8 mouse cellular contexts compared by ENCODE assay signal in the genomic region with DNA sequence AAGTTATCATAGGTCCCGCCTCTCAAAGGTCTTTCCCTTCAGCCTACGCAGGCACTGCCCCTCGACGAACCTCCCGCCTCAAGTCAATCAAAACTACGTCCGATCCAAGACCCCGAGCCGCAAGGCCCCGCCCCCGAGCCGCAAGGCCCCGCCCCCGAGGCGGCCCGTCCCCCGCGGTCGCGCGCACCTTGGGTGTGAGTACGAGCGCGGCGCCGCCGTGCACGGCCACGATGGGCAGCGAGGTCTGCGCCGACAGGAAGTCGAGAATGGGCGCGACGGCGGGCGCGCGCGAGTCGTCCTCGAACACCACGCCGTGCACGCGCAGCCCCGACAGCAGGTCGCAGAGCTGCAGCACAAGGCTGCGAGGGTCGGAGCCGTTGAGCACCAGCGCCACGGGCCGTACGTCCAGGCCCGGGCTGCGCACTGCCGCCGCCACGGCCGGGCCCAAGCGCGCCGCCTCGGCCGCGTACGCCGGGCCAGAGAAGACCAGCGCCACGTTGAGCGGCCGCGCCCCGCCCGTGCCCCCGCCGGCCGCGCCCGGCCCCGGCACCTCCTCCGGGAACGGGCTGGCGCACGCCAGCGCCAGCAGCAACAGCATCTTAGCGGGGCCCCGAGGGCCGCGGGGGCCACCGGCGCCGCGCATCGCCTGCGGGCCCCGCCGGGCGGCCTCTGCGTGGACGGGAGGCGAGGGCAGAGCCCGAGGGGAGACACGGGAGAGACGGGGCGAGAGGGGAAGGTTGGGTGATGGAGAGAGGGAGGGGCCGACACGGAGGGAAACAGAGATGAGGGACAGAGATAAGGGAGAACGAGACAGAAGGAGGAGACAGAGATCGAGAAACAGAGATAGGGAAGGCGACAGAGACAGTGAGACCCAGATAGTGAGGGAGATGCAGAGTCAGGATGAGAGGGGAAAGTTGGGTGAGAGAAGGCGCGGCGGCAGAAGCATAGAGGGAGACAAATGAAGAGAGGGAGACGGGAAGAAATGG. TPM values are rescaled to one million over a fixed set of nuclear protein-coding genes. Genes with fewer than 3 reads are reported as not detected.
DNase-seq lines count a peak whose midpoint lies in the region; ATAC-seq and TF ChIP-seq lines count a peak whose summit lies in the region.

No protein-coding gene starts in this region.

- 2% methylated on average over 116 of the region's 117 CpGs for WGBS in hindbrain, embryonic 12.5 days
- under 1% methylated on average over 82 of the region's 117 CpGs for WGBS in lung, postnatal 0 days

- TF ChIP-seq EP300 in lung, postnatal 0 days (IDR thresholded peaks at IDR 0.05), result no peak

- no peaks in the 10 kb centered on the region for H3K9me3 ChIP-seq in hindbrain, embryonic 12.5 days (replicated peaks)
- H3K9me3 ChIP-seq in lung, postnatal 0 days (ENCODE audit: low read length), result no peaks in the 10 kb centered on the region

- peak; percentile 47 for ATAC-seq in hindbrain, embryonic 12.5 days (ENCODE audit: low FRiP score)
- ATAC-seq in lung, postnatal 0 days, result peak; percentile 93

- peaks cover 48% of the 10 kb centered on the region for H3K4me1 ChIP-seq in hindbrain, embryonic 12.5 days
- H3K4me1 ChIP-seq in lung, postnatal 0 days (ENCODE audit: insufficient read depth, low read depth, low read length), result peaks cover 5% of the 10 kb centered on the region

- H3K9ac ChIP-seq in hindbrain, embryonic 12.5 days, result peak overlapping the region; percentile 79
- H3K9ac ChIP-seq in lung, postnatal 0 days (replicated peaks; ENCODE audit: low read depth), result peak overlapping the region; percentile 44

- peaks cover 55% of the 10 kb centered on the region for H3K27me3 ChIP-seq in hindbrain, embryonic 12.5 days
- H3K27me3 ChIP-seq in lung, postnatal 0 days (replicated peaks; ENCODE audit: insufficient read depth, low read length), result peaks cover 26% of the 10 kb centered on the region; the same call in 1 of the 2 replicates

- H3K4me3 ChIP-seq in hindbrain, embryonic 12.5 days, result peak overlapping the region; percentile 68
- H3K4me3 ChIP-seq in lung, postnatal 0 days (ENCODE audit: low read depth, low read length), result peak overlapping the region; percentile 73

- no peaks in the 10 kb centered on the region for H3K36me3 ChIP-seq in hindbrain, embryonic 12.5 days
- H3K36me3 ChIP-seq in lung, postnatal 0 days (ENCODE audit: insufficient read depth, low read length), result no peaks in the 10 kb centered on the region

- peak overlapping the region; percentile 82 for H3K4me2 ChIP-seq in hindbrain, embryonic 12.5 days (replicated peaks)
- peak overlapping the region; percentile 94 for H3K4me2 ChIP-seq in lung, postnatal 0 days (replicated peaks; ENCODE audit: low read depth, low read length)

- DNase-seq in MN1 (ENCODE audit: low spot score), result peak; percentile 66
- peak; percentile 64 for DNase-seq in cerebellum, adult 8-10 months
- peak; percentile 86 to 89 for DNase-seq in frontal cortex, postnatal 10 days (ENCODE audit: low spot score in 2 of 2)
- DNase-seq in layer of hippocampus, postnatal 10 days (ENCODE audit: low spot score in 2 of 2), result peak; percentile 89 to 93
- DNase-seq in lung, postnatal 0 days (ENCODE audit: low spot score), result peak; percentile 96
- peak; percentile 87 for DNase-seq in ovary, postnatal 10 days (ENCODE audit: low spot score)
- peak; percentile 93 for DNase-seq in thymus, postnatal 0 days (ENCODE audit: low spot score)

- peak overlapping the region; percentile 57 for H3K27ac ChIP-seq in hindbrain, embryonic 12.5 days
- H3K27ac ChIP-seq in lung, postnatal 0 days (ENCODE audit: low read length), result peak overlapping the region; percentile 75; the same call in 1 of the 2 replicates

- no peak for TF ChIP-seq CTCF in lung, postnatal 0 days (IDR thresholded peaks at IDR 0.05)

RNA-seq across cellular contexts. Expression of gene Kdelr1, which starts 6.4 kb away (rescaled TPM):
- 43.5 and 45.6 TPM in 2 replicates for polyA plus RNA-seq in hindbrain, embryonic 12.5 days (2016; fragmentation: Nextera tagmentation; extraction: Ambion mirVana)
- total RNA-seq in layer of hippocampus, postnatal 10 days (2021), result 10 to 100 TPM; 85.4 to 99.2 TPM
- 56.2 and 57.3 TPM in 2 replicates for polyA plus RNA-seq in lung, postnatal 0 days (2015; fragmentation: Nextera tagmentation; extraction: Ambion mirVana)
- 35.8 and 38.7 TPM in 2 replicates for polyA plus RNA-seq in thymus, postnatal 0 days (2015; fragmentation: Nextera tagmentation; extraction: Ambion mirVana)

RNA-seq across cellular contexts. Expression of gene Grin2d, which starts 12.0 kb away (rescaled TPM):
- 1.6 TPM in 2 replicates for polyA plus RNA-seq in hindbrain, embryonic 12.5 days (2016; fragmentation: Nextera tagmentation; extraction: Ambion mirVana)
- total RNA-seq in layer of hippocampus, postnatal 10 days (2021), result 10 to 100 TPM; 32.1 to 33.4 TPM
- 0.62 and 0.75 TPM in 2 replicates for polyA plus RNA-seq in lung, postnatal 0 days (2015; fragmentation: Nextera tagmentation; extraction: Ambion mirVana)
- polyA plus RNA-seq in thymus, postnatal 0 days (2015; fragmentation: Nextera tagmentation; extraction: Ambion mirVana), result 0.13 and 0.23 TPM in 2 replicates

RNA-seq across cellular contexts. Expression of gene Syngr4, which starts 30.3 kb away (rescaled TPM):
- polyA plus RNA-seq in hindbrain, embryonic 12.5 days (2016; fragmentation: Nextera tagmentation; extraction: Ambion mirVana), result 0.52 TPM in 1 of 2 replicates, not detected in the other
- under 1 TPM in 1 of 2 experiments, not detected in 1; 0.40 TPM for total RNA-seq in layer of hippocampus, postnatal 10 days (2021)
- polyA plus RNA-seq in lung, postnatal 0 days (2015; fragmentation: Nextera tagmentation; extraction: Ambion mirVana), result 0.14 and 0.23 TPM in 2 replicates
- polyA plus RNA-seq in thymus, postnatal 0 days (2015; fragmentation: Nextera tagmentation; extraction: Ambion mirVana), result 1.4 and 1.5 TPM in 2 replicates

RNA-seq across cellular contexts. Expression of gene Tmem143, which starts 30.5 kb away (rescaled TPM):
- 3.4 and 5.2 TPM in 2 replicates for polyA plus RNA-seq in hindbrain, embryonic 12.5 days (2016; fragmentation: Nextera tagmentation; extraction: Ambion mirVana)
- 10 to 100 TPM; 23.9 TPM for total RNA-seq in layer of hippocampus, postnatal 10 days (2021)
- 3.9 and 4.1 TPM in 2 replicates for polyA plus RNA-seq in lung, postnatal 0 days (2015; fragmentation: Nextera tagmentation; extraction: Ambion mirVana)
- 4.3 and 4.6 TPM in 2 replicates for polyA plus RNA-seq in thymus, postnatal 0 days (2015; fragmentation: Nextera tagmentation; extraction: Ambion mirVana)

RNA-seq across cellular contexts. Expression of gene Grwd1, which starts 35.5 kb away (rescaled TPM):
- polyA plus RNA-seq in hindbrain, embryonic 12.5 days (2016; fragmentation: Nextera tagmentation; extraction: Ambion mirVana), result 43.2 and 45.8 TPM in 2 replicates
- total RNA-seq in layer of hippocampus, postnatal 10 days (2021), result 10 to 100 TPM; 27.0 to 27.3 TPM
- polyA plus RNA-seq in lung, postnatal 0 days (2015; fragmentation: Nextera tagmentation; extraction: Ambion mirVana), result 14.8 and 15.1 TPM in 2 replicates
- 48.7 and 50.8 TPM in 2 replicates for polyA plus RNA-seq in thymus, postnatal 0 days (2015; fragmentation: Nextera tagmentation; extraction: Ambion mirVana)

Comparison
In these comparisons a context has a peak if more than half of its experiments do, and no peak if none do; other contexts are left out.
1. Peak in every context shown above with its lines: DNase-seq, ATAC-seq, H3K4me3 ChIP-seq and H3K27ac ChIP-seq.